Mouse (Mus musculus) forebrain, embryonic 11.5 days (tissue): ENCODE measurements around the gene Gfpt2. TPM values are rescaled to one million over a fixed set of nuclear protein-coding genes. Genes with fewer than 3 reads are reported as not detected.

Source experiments
- ATAC-seq: fragments of 200-750 bp; cut with Nextera tagmentation; replicated peaks from 2 replicates; pipeline ENCODE4 v1.8.0; 2017; ENCODE audit warnings: moderate TSS enrichment; ENCODE audit not compliant: low FRiP score
- DNase-seq: peaks from one replicate; pipeline ENCODE4 v3.0.0-alpha.2; 2017; ENCODE audit warnings: low spot score
- H3K27ac ChIP-seq: fragments of 300-500 bp; sonication (generic); 2 replicates; pipeline ENCODE4 v1.5.1; 2014; ENCODE audit warnings: low read depth, low read length
- H3K27me3 ChIP-seq: fragments of 300-500 bp; sonication (generic); 2 replicates; pipeline ENCODE4 v1.6.1; 2014; ENCODE audit warnings: mild to moderate bottlenecking, low read length, mixed read lengths; ENCODE audit not compliant: control insufficient read depth, insufficient read depth
- H3K36me3 ChIP-seq: fragments of 300-500 bp; sonication (generic); 2 replicates; pipeline ENCODE4 v1.6.1; 2014; ENCODE audit warnings: mild to moderate bottlenecking, low read length, moderate library complexity, mixed read lengths; ENCODE audit not compliant: control insufficient read depth, insufficient read depth
- H3K4me1 ChIP-seq: fragments of 300-500 bp; sonication (generic); replicated peaks from 2 replicates; pipeline ENCODE4 v1.6.1; 2014; ENCODE audit warnings: low read length, mixed read lengths; ENCODE audit not compliant: control insufficient read depth, insufficient read depth
- H3K4me2 ChIP-seq: fragments of 300-500 bp; sonication (generic); 2 replicates; pipeline ENCODE4 v1.6.1; 2014; ENCODE audit warnings: low read depth, mild to moderate bottlenecking, low read length, moderate library complexity, mixed read lengths; ENCODE audit not compliant: severe bottlenecking
- H3K4me3 ChIP-seq: fragments of 300-500 bp; sonication (generic); 2 replicates; pipeline ENCODE4 v1.5.1; 2014; ENCODE audit warnings: low read depth, low read length
- H3K9ac ChIP-seq: fragments of 300-500 bp; sonication (generic); 2 replicates; pipeline ENCODE4 v1.6.1; 2014; ENCODE audit warnings: low read length
- H3K9me3 ChIP-seq: fragments of 300-500 bp; sonication (generic); 2 replicates; pipeline ENCODE4 v1.6.1; 2016; ENCODE audit warnings: low read length, mixed read lengths; ENCODE audit not compliant: control insufficient read depth
- WGBS: fragments of 180-500 bp; shearing (Covaris S2); extraction: QIAGEN DNeasy Blood & Tissue Kit; methylation state at CpG from one replicate; pipeline ENCODE4 v1.1.7; 2014; 5-methylcytosine and 5-hydroxymethylcytosine counted together
- polyA plus RNA-seq: library from polyadenylated mRNA; unstranded; fragments of >200 nt; fragmentation: Nextera tagmentation; extraction: Ambion mirVana; gene quantifications from 2 replicates; pipeline ENCODE4 v1.2.1, GENCODE M21; 2014

Gene Gfpt2
- polyA plus RNA-seq, 1 experiment from 2014 or later = 11.2 TPM

DNA sequence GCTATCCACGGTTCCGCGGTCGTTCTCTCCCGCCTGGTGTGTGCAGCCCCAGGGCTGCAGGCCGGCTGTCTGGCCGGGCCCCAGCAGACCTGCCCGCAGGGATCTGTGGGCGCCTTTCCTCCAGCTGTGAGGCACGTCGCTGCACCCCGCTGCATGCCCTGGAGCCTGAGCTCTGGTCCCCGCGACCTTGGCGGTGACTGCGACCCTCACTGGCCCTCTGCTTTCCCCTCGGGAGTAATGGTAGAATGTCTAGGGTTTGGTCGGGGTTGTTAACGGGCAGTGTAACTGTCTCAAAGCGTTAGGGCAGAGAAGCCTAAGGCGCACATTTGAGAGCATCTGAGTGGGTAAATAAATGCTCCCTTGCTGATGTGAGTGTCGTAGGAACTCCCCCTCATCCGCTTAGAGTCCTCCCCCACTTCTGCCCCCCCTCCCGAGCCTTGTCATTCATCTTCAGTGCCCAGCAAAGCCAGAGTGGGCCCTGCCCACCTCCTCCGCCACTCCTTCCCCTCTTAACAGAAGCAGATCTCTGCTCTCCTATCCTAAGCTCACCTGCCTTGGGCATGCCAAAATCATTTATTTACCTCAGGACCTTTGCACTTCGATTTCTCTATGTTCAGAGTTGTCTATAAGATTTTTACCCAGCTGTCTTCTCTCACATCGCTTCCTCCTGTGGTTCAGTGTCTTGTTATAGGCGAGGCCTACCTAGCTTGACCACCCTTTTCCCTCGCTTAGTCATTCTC, 53.3 kb downstream of the Gfpt2 start:
- WGBS = 10% methylated on average over 29 of the region's 29 CpGs
- Histone ChIP-seq H3K9me3 (no peaks in the 10 kb centered on the region), H3K4me2 (peak overlapping the region; percentile 95), H3K27me3 (no peaks in the 10 kb centered on the region), H3K4me3 (peak overlapping the region; percentile 87), H3K4me1 (peaks cover 4% of the 10 kb centered on the region; the same call in 1 of the 2 replicates), H3K27ac (peak overlapping the region; percentile 50), H3K9ac (peak overlapping the region; percentile 86), H3K36me3 (no peaks in the 10 kb centered on the region; the same call in 1 of the 2 replicates)
- DNase-seq = peak; percentile 66
- peak; percentile 1 for ATAC-seq

DNA sequence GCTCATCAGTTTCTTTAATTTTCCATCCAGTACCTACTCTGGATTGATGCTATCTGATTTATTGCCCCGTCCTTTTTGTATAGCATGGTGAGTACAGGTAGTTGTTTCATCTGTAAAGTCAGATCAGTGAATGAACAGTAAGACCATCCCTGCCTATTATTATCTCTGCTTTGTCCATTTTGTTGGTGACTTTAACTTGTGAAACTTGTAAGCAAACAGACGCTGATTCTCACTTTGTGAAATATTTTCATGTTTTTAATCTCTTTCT, 53.8 kb downstream of the Gfpt2 start:
- DNase-seq (no peak), ATAC-seq (no peak)
- H3K36me3 ChIP-seq = no peaks in the 10 kb centered on the region; the same call in 1 of the 2 replicates
- H3K9ac ChIP-seq = peak overlapping the region; percentile 86; the same call in 1 of the 2 replicates
- H3K27me3 ChIP-seq = no peaks in the 10 kb centered on the region
- peaks cover 4% of the 10 kb centered on the region; the same call in 1 of the 2 replicates for H3K4me1 ChIP-seq
- WGBS = 82% methylated on average over 2 of the region's 2 CpGs
- peak overlapping the region; percentile 87 for H3K4me3 ChIP-seq
- H3K27ac ChIP-seq = no peak overlapping the region
- peak overlapping the region; percentile 95 for H3K4me2 ChIP-seq
- no peaks in the 10 kb centered on the region for H3K9me3 ChIP-seq

DNA sequence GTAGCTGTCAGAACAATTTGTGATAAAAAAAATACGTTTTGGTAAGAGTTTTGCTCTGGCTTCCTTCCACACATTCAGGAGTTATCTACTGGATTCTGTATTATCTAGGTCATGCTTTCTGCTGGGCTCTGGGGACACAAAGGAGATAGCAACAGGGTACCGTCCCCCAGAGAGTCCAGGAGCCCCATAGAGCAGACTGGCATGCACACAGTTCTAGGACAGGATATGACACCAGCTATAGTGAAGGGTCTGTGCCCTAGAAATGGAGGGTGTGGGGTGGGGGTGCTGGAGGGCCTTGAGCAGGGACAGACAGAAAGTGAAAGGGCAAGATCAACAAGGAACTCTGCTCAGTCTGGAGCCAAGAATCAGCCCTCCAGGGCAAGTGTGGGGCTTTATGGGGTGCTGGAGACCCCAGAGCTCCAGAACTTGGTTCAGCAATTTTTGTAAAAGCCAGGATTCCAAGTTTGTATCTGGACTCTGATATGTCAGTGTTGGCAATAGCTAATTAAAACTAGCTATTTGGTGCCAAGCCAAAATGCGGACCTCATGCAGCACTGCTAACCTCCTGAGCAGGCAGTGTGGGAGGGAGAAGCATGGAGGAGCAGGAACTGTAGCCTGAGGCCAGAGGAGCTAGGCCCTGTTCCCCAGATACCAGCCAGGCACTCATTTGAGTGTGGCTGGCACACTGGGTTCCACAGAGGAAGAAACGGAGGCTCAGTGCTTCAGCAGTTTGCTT, 54.3 kb downstream of the Gfpt2 start:
- Histone ChIP-seq H3K4me1 (peaks cover 4% of the 10 kb centered on the region; the same call in 1 of the 2 replicates), H3K4me3 (no peak overlapping the region), H3K4me2 (peak overlapping the region; percentile 95; the same call in 1 of the 2 replicates), H3K9me3 (no peaks in the 10 kb centered on the region), H3K36me3 (no peaks in the 10 kb centered on the region; the same call in 1 of the 2 replicates), H3K27ac (no peak overlapping the region), H3K27me3 (no peaks in the 10 kb centered on the region), H3K9ac (no peak overlapping the region)
- 73% methylated on average over 4 of the region's 4 CpGs for WGBS
- DNase-seq (no peak), ATAC-seq (no peak)

DNA sequence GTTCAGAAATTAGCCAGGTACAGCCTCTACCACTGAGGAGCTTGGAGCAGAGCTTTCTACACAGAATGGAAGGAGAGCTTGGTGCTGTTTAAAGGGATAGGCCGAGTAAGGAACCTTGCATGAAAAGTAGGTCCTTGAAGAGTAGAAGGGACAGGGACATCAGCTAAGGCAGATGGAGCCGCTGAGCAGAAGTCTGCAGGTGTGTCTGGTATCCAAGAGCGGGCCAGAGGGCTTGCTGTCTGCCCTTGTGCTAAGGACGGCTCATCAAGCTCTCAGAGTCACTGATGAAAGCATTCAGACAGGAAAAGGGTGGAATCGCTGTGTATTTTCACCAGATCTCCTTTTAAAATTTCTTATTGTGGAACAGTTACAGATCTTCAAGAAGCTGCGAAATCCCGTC, 56.4 kb downstream of the Gfpt2 start:
- ATAC-seq = no peak

DNA sequence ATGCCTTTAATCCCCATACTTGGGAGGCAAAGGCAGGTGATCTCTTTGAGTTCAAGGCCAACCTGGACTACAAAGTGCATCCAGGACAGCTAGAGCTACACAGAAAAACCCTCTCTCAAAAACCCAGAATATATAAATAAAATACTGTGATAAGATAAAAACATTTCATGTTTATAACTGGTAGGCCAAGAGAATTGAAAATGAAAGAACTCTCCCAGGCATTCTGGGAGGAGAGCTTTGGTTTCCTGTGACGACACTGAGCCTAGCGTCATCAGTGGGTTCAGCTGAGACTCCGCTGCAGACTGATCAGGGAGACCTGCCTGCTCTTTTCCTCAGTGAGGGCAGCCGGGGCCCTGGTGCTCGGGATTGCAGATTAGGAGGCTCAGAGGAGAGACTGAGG, 61.2 kb downstream of the Gfpt2 start:
- WGBS = 89% methylated on average over 5 of the region's 5 CpGs
- no peak overlapping the region for H3K4me3 ChIP-seq
- no peak overlapping the region for H3K27ac ChIP-seq
- H3K27me3 ChIP-seq = no peaks in the 10 kb centered on the region
- no peaks in the 10 kb centered on the region for H3K4me1 ChIP-seq
- no peak for DNase-seq
- H3K4me2 ChIP-seq = no peak overlapping the region
- H3K9me3 ChIP-seq = no peaks in the 10 kb centered on the region
- H3K36me3 ChIP-seq = no peaks in the 10 kb centered on the region; the same call in 1 of the 2 replicates
- H3K9ac ChIP-seq = no peak overlapping the region
- no peak for ATAC-seq

More for the DNA sequence above, 56.4 kb downstream of the Gfpt2 start:
- Histone ChIP-seq H3K4me3 (no peak overlapping the region), H3K4me1 (peaks cover 4% of the 10 kb centered on the region; the same call in 1 of the 2 replicates), H3K9ac (no peak overlapping the region), H3K36me3 (no peaks in the 10 kb centered on the region; the same call in 1 of the 2 replicates), H3K27me3 (no peaks in the 10 kb centered on the region), H3K4me2 (no peak overlapping the region), H3K27ac (no peak overlapping the region), H3K9me3 (no peaks in the 10 kb centered on the region)
- WGBS = 95% methylated on average over 7 of the region's 7 CpGs
- DNase-seq = no peak

DNA sequence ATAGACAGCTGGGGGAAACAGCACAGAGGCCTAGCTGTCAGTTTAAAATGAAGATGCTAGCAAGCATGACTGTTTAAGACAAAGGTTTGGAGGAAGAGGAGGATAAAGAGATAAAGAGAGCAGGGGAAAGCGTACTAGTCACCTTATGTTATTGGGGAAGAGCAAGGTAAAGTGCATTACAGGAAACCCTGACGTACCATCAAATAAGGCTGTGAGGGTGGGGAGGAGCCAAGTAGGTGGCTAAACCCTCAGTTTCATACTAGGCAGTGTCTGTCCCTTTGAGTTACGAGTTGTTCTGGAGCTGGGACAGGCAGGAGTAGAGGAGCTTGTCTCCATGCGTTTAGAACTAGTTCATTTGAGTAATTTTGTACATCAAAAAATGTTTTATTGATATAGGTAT, 67.2 kb downstream of the Gfpt2 start:
- no peak overlapping the region for H3K4me3 ChIP-seq
- no peaks in the 10 kb centered on the region for H3K36me3 ChIP-seq
- DNase-seq (no peak), ATAC-seq (no peak)
- no peaks in the 10 kb centered on the region for H3K27me3 ChIP-seq
- H3K9ac ChIP-seq = no peak overlapping the region
- no peaks in the 10 kb centered on the region for H3K4me1 ChIP-seq
- H3K4me2 ChIP-seq = no peak overlapping the region
- no peak overlapping the region for H3K27ac ChIP-seq
- H3K9me3 ChIP-seq = no peaks in the 10 kb centered on the region
- 88% methylated on average over 4 of the region's 4 CpGs for WGBS

DNA sequence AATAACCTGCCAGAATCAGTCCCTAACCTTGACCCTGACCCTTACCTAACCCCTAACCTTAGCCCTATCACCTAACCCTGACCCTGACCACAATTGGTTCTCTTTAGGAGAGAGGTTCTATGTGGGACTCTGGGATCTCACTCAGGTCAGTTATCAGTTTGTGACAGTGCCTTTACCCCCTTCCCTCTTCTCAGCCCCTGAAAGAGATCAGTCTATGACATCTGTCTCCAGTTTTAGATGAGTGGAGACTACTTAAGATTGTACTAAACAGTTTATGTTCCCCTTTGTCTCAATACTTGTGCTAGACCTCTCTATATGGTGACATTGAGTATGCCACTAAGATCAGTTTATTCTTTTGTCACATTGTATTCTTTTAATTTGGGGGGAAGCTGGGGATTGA, 69.9 kb downstream of the Gfpt2 start:
- no peak overlapping the region for H3K27ac ChIP-seq
- DNase-seq = no peak
- ATAC-seq = no peak
- H3K4me3 ChIP-seq = no peak overlapping the region
- no peaks in the 10 kb centered on the region for H3K9me3 ChIP-seq
- H3K9ac ChIP-seq = no peak overlapping the region
- no peaks in the 10 kb centered on the region for H3K27me3 ChIP-seq
- no peaks in the 10 kb centered on the region for H3K4me1 ChIP-seq
- no peaks in the 10 kb centered on the region for H3K36me3 ChIP-seq
- H3K4me2 ChIP-seq = no peak overlapping the region

DNA sequence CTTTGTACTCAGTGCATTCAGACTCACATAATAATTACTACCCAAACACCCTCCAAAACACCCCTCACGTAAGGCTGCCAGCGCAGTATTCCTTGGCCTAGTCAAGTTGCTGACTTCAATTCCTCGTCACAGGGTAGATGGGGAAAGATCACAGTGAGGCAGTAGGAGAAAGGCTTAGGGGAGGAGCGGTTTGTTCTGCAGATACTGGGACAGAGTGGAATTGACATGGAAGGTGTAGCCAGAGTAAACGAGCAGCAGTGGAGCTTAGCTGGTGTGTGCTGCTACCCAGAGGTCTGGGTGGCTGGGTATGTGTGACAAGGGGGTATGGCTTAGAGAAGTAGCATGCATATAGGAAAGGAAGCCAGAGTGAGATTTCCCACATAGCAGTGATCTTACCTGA, 73.3 kb downstream of the Gfpt2 start:
- DNase-seq (no peak), ATAC-seq (no peak)
- Histone ChIP-seq H3K27ac (no peak overlapping the region), H3K9me3 (no peaks in the 10 kb centered on the region), H3K36me3 (no peaks in the 10 kb centered on the region), H3K9ac (no peak overlapping the region), H3K27me3 (no peaks in the 10 kb centered on the region), H3K4me2 (no peak overlapping the region), H3K4me1 (no peaks in the 10 kb centered on the region), H3K4me3 (no peak overlapping the region)
- WGBS = 76% methylated on average over 5 of the region's 5 CpGs
